Mouse (Mus musculus) spleen, postnatal 36 days (tissue): ENCODE measurements around the gene Nicn1.
A peak's percentile ranks its signal among the peaks of the same experiment; 100 is the strongest.
"Not testable (repeated sequence)": the region's sequence is repeated elsewhere in the genome, so short reads cannot be mapped to it uniquely, and the experiment has no call there.

Experiments used
- DNase-seq, 2 experiments: peaks; one replicate each; pipeline ENCODE4 v3.0.0; 2022; ENCODE audit warnings: low spot score in 2 of 2, mixed read lengths in 1 of 2

The Nicn1 gene

DNA sequence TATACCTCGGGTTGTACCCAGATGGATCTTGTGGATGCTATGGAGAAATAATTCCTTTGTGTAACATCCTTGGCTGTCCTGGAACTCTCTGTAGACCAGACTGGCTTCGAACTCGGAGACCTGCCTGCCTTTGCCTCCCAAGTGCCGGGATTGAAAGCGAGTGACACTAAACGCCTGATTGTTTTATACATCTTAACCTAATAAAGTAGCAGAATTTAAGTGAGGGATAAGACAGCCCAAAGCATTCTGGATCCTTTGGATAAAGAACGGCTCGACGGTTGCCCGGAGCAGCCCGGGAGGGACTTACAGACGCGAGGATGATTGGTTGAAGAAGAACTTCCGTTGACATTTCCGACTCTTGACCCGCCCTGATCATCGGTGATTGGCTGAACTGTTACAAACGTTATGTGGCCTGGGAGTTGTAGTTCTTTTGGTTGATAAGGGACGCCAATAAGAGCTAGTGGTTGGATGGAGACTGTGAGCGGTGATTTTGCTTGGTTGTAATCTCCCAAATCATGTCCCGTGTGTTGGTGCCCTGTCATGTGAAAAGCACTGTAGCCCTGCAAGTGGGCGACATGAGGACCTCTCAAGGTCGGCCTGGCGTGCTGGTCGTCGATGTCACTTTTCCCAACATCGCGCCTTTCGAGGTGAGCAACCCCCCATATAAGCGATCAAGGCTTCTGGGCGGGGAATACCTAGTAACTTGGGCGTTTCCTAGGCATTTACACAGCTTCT is at the start of gene Nicn1:
Nicn1 (plus strand) TSS at position 414 of the 735 bp plus-strand sequence.
- peak; percentile 91 to 94 for DNase-seq

DNA sequence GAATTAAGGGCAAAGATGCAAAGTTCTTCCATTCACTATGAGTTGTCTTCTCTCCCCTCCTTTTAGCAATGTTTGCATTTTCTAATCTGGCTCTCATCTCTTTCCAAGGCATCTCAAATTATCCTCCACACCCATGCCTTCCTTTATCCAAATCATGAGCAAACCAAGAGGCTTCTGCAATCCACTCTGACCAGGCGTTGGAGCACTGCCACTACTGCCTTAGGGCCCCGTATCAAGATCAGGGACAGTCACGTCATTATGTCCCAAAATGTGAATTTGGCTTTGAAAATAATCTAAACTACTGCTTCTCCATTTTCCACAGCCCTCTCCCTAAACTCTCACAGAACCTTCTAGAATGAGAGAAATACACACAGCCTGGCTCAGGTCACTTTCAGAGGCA is 45.7 kb upstream of the Nicn1 start:
- no peak for DNase-seq

DNA sequence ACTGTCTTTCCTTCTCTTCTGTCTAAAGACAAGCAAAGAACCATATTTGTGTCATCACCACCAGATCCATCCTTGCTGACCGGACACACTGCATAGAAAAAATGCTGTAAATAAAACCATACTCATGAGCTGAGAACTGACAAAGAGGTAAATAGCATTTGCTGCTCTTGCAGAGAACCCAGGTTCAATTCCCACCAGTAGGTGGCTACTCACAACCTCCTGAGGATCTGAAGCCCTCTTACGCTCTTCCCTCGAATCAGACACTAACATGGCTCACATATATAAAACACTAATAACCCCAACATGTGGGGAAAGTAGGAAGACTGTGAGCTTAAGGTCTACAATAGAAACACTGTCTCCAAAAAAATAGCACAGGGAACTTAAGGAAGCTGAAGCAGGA is 45.2 kb upstream of the Nicn1 start:
- DNase-seq = no peak

DNA sequence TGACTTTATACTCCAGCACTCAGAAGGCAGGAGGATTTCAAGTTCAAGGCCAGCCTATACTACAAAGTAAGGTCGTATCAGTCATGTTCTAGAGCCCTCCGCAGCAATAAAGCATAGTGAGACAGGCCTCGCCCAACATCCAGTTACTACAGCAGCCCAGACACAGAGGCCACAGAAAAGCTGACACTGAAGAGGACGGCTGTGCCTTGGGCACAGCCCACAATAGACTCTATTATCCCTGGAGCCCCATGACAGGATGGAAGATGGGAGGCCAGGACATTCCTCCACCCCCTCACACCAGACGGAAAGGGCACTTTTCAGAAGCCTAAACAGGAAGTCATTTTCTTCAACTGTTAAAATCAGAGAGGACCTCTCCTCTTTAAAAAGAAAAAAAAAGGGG is 41.3 kb upstream of the Nicn1 start:
- DNase-seq = no peak

DNA sequence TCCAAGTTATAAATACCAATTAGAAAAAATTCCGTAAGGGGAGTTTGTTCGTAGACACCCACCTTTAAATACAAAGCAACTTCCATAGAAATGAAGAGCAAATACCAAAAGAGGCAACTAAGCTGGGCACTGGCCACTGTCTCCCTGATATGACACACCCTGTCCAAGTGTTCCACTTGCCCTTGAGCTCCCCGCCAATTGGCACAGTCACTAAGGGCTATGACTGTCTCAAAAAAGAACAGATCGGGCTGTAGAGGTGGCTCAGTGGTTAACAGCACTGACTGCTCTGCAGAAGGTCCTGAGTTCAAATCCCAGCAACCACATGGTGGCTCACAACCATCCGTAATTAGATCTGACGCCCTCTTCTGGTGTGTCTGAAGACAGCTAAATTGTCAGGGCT is 38.4 kb upstream of the Nicn1 start:
- no peak for DNase-seq

DNA sequence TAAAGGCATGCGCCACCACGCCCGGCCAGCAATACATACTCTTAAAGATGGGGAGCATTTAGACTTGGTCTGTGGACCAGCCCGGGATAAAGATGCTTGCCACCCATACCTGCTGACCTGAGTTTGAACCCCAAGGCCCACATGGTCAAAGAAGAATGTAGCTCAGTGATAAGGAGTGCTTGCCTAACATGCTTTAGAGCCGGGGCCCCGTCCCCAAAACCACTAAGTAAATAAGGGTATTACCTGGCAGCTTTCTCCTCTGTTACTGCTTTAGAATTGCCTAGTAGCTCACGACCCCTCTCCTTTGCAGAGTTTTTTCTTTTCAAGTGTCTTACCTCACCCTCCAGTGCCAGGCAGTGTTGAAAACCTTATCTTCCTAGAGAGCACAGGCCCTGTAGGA is 37.5 kb upstream of the Nicn1 start:
- DNase-seq = no peak

DNA sequence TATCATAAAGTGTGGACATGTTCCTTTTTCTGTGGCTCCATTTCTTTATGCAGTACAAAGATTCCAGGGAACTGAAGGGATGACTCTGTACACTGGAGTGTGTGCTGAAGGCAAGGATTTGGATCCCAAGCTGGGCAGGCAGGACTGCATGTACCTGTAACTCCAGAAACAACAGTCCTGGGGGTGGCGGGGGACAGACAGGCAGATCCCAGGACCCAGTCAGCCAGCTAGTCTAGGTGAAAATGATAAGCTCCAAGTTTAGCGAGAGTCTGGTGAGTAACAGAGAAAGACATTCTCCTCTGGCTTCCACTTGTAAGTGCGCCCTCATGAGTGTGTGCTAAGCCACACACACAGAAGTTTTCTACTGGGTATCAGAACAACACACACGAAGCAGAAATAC is 29.7 kb upstream of the Nicn1 start:
- no peak for DNase-seq

DNA sequence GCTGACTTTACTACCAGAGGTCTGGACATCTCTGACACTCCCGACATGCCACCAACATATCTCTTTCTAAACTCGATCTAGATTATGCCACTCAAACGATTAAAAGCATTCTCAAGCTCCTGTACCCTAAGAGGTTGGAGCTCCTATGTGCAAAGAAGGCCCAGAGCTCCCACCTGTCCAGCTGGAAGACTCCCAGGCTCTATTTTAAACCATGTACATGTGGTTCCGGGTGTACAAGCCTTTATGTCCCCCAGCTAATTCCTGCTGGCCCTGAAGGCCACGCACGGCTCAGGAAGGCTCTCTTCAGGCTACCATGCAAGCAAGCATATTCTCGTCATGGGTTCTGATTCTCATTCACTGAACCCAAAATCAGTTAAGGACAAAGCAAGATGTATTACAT is 28.4 kb upstream of the Nicn1 start:
- no peak for DNase-seq

DNA sequence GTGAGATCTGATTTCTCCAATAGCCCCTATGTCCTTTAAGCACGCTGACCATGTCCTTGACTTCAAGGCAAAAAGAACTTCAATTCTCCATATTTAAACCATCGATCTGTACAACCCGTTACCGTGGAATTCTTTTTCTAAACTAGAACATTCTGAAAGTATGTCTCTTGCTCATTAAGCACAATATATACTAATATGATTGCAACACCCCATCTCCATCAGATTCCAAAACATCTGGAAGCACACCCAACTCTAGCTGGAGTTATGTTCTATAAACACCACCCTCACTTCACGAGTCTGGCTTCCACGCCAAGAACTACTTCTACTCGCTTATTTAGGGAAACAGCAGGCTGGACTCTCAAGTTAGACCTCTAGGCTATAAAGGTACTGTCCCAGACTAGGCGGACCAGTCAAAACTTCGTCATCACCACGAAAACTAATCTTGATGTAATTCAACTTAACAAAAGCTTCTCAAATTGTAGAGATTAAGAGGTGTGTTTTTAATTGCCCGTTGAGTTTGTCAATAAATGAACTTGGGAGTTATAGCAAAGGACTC is 27.7 kb upstream of the Nicn1 start:
- DNase-seq = no peak

DNA sequence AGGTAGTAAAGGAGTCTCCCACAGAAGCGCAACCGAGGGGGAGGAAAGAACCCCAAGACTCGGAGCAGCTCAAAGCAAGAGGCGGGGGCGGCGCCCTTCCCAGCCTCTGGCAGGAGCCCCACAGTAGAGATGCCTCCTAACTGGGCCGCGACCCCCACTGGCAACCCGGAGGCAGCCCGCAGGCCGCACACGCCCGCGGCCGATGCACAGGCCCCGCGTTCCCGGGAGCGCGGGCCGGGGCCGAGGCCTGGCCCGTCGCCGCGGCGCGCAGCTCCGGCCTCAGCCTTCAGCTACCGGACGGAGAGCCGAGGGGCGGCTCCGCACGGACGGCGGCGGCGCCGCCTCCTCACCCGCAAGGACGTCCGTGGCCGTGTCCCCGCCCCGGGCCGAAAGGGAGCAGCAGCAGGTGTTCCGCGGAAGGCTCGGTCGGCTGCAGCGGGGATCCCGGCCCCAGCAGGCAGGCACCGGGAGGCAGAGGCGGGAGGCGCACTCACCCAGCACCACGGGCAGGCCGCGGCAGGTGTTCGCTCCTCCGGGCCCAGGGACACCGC is 27.0 kb upstream of the Nicn1 start:
- no peak for DNase-seq

DNA sequence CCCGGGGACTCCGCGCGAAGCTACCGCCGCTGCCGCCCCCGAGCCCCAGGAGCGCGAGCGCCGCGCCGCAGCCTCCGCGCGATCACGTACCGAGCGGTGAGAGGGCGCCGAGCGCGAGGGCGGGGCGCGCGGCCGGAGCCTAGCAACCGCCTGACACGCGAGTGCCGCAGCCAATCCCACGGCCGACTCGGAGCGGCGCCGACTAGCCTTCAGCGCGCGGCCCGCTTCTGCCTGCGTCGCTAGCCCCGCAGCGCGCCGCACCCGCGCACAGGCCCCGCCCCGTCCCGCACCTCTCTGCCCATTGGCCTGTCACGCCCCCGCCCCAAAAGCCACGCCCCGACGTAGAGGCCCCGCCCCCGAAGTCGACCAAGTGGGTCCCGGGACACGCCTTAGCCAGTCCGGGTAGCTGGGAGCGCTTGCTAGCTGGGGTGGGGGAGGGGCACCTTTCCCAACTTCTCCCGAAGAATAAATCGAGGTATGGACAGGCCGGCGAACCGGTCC is 26.5 kb upstream of the Nicn1 start, which contains the start of gene Dag1:
Dag1 (minus strand) TSS at position 269 of the 501 bp plus-strand sequence.
- DNase-seq = peak; percentile 96

DNA sequence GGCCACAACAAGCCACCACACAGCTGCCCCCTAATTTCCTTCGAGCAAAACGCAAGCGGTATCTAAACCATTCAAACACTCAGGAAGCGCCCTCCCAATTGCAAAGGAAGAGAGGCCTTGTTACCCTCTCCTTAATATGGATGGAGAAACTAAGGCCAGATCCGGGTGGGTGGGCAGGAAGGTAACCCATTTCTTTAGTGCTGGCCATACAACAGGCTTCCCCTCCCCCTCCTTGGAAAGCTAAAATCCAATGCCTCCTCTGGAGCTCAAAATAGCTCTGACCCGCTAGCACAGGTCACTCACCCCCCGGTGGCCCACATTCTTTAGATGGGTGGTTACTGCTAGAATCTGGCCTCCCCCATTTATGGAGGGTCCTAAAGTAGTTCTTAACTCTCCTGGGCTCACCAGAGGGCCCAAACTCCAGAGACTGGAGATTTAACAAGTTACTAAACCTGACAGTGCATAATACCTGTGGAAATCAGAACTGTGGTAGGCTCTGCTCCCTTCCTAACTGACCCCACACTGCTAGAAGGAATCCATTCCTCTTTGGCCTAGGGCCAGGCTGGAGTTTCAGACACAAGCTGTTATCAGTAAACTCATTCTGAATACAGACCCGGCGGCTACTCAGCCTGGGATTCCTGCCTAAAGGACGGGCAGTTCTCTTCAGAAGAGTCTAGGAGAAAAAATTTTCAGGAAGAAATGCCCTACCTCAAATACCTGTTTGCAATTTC is 25.9 kb upstream of the Nicn1 start:
- peak in 1 of 2 experiments; percentile 18 for DNase-seq

DNA sequence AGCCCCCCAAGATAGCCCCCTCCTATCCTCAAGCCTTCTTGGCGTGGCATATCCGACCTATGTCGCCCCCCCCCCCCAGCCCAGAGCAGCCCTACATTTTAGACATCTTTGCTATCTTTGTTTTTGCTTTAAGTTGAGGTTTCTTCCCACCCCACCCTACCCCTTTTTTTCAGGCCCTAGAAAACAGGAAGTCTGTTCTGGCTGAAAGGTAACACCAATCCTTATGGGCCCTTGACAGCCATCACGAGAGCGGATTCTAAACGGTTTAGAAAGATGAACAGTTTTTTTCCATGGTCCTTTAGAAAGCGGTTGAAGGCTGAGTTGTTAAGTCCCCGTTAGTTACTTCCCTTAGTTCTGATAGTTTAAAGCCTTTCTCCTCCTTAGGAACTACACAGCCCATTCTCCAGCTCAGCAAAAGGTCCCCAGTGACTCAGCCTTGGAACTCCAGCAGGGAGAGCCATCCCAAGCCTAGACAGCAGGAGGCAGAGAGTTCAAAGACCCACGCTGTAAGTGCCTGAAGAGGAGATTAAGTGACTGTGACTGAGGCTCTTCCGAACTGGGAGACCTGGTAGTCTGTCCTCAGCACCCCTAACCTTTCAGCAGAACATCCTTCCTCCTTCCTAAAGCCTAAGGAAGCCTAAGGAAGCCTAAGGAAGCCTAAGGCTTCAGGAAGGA is 23.8 kb upstream of the Nicn1 start:
- DNase-seq = peak; percentile 43 to 45

DNA sequence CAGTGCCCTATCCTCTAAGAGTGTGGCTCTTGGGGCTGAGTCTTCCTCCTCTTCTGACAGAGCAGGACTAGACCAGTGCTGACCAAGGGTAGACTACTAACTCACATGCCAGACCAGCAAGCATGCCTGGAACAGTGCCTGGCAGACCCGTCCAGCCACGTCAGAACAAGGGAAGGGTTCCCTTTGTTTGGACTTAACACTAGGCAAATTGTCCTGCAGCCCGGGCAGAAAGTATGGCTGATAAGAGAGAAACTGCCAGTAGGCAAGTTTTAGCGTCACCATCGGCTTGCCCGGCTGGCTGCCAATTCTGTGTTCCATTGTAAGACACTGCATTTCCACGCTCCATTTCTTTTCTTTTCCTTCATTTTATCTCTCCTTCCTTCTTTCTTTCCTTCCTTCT is 22.5 kb upstream of the Nicn1 start:
- DNase-seq = no peak

DNA sequence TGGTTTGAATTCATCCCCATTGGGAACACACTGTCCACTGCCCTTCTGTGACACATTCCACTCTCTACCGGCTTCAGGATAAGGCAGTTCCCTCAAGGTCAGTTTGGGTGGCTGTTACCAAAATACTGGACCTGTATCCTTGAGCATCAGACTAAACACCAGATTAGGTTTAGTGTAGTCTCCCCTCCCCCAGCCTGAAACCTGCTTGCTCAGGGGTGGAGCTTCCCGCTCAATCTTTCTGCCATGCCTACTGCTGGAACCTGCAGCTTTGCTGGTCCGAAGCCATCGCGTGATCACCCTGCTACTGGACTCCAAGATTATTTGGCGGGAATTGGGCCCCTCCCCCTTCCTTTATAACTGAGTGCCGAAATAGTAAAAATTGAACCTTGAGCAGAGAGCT is 21.5 kb upstream of the Nicn1 start:
- not testable (repeated sequence) for DNase-seq

DNA sequence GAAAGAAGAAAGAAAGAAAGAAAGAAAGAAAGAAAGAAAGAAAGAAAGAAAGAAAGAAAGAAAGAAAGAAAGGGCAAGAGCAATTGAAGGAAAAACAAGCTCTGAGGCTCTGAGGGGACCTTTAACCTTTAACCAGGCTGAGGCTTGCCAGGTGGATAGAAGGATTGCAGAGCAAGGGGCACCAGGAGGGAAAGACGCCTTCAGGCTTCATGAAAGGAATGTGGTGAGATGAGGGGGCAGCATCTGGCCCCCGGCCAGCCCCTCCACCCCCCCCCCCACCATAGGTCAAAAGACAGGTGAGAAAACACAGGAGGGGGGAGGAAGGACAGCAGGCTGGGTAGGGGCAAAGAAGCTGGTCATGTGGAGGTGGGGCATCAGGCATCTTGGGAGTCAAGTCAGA is 18.3 kb upstream of the Nicn1 start:
- no peak for DNase-seq

DNA sequence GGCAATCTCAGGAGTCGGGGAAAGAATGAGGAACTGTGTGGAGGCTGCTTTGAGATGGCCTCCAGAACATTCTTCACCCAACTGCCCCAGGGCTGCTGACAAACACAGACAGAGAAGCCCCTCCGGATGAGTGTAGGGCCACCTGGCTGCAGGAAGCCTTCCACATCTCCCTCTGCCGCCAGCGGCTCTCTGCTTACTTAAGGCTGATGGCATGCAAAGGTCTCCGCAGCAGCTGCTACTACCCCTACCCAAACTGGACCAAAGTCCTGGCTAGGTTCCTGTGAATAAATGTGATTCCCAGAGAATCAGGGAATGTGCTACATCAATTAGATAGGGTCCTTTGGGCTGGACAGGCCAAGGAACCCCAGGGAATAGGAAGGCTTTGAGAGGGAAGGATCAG is 17.5 kb upstream of the Nicn1 start:
- no peak for DNase-seq

DNA sequence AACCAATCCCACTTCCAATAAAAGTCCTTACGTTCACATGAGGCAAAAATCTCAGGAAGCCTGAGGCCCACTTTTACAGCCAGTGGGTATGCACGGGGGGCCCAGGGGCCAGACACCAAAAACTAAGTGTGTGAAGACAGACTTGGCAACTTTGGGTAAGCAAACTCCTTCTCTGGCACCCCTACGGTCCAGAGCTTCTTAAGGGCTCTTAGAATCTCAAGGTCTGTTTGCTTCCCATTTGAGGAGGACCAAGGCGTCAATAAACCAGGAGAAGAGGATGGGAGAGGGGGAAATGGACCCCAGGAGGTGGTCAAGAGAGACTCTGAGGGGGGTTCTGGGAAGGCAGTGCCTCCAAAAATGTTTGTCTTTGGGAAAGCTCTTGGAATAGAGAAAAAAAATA is 16.7 kb upstream of the Nicn1 start:
- no peak for DNase-seq

DNA sequence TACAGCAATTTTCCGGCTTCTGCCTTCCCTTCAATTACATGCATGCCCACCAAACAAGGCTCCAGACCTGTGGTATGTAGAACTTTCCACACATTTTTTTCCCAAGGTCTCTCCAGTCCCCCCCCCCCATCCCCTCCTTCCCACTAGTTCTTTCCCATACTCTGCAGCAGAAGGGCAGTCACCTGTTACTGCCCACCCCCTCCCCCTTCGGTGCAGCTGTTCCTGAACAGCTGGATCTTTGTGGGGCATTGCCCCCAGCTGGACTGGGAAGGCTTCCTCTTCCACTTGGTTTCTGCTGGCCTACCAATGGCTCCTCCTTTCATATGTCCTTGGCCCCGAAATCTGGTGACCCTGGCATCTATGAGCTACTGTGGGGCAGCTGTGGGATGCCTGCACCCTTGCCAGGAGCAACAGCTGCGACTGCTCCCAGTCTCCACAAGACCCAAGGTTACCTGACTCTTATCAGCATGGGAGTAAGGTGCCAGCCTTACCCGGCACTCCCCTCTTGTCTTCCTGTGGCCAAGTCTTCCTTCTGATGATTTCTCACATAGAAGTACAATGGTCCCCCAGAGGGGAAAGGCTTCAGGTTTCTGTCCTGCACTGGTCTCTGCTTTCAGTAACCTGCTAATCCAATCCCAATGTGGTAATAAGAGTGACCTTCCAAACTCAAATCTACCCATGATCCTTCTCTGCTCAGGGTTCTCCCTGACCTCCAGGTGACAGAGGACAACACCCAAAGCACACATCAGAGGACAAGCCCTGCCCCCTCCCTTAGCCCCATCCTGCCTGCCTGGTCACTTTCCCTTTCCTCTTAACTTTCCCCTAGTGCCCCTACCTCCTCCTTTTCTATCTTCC is 15.5 kb upstream of the Nicn1 start:
- no peak for DNase-seq

DNA sequence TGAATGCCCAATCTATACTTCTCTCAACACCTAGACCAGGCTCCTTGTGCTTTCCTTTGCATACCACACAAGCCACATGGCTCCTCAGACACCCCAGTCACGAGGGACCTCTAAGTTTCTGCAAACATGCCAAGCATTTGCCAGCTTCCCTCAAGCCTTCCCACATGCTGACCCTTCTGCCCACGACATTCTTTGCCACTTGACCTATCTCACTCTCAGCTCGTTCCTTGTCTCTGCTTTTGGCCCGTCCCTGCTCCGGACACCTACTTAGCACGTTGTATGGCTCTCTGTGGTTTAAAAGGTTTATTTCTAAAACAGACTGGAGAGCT is 14.9 kb upstream of the Nicn1 start:
- DNase-seq = no peak
